Comparison of ENCODE assay signal across 13 mouse cellular contexts in genomic region chr10:122753924-122754307, GRCm38 (mm10).
DNase-seq lines count a peak whose midpoint lies in the region; ATAC-seq and TF ChIP-seq lines count a peak whose summit lies in the region.
"Had no signal": no experiment of that assay in that cellular context is flagged by ENCODE, and none has a peak within 500 bp of the region (broad histone marks: within the 10 kb centered on the region; RNA-seq: fewer than 3 reads in every experiment).

No protein-coding gene starts in this region.

- H3K27ac ChIP-seq in lung, postnatal 0 days (ENCODE audit: low read length), result no peak overlapping the region

- no peak overlapping the region for H3K9ac ChIP-seq in lung, postnatal 0 days (replicated peaks; ENCODE audit: low read depth)

- H3K9me3 ChIP-seq in lung, postnatal 0 days (ENCODE audit: low read length), result no peaks in the 10 kb centered on the region

- no peak for DNase-seq in frontal cortex, postnatal 14 days (ENCODE audit: low spot score in 2 of 2)
- DNase-seq in kidney, adult 18-20 months, result peak; percentile 20
- DNase-seq in kidney, adult 11 months, result no peak
- peak; percentile 12 for DNase-seq in lung, postnatal 0 days (ENCODE audit: low spot score)
- no peak for DNase-seq in lung, postnatal 10 days
- no peak for DNase-seq in urinary bladder, postnatal 10 days (ENCODE audit: low spot score)
- DNase-seq: embryo, embryonic 11 days; gastrocnemius, postnatal 25 days; lung, adult 18-20 months; thymus, adult 18-20 months had no signal

- no peak overlapping the region for H3K4me2 ChIP-seq in lung, postnatal 0 days (replicated peaks; ENCODE audit: low read depth, low read length)

- TF ChIP-seq CTCF in lung, postnatal 0 days (IDR thresholded peaks at IDR 0.05), result no peak

- H3K4me1 ChIP-seq in lung, postnatal 0 days (ENCODE audit: insufficient read depth, low read depth, low read length), result peaks cover 10% of the 10 kb centered on the region

- H3K36me3 ChIP-seq in lung, postnatal 0 days (ENCODE audit: insufficient read depth, low read length), result no peaks in the 10 kb centered on the region

- H3K4me3 ChIP-seq in lung, postnatal 0 days (ENCODE audit: low read depth, low read length), result no peak overlapping the region
- H3K4me3 ChIP-seq: myocyte had no signal

- no peaks in the 10 kb centered on the region for H3K27me3 ChIP-seq in lung, postnatal 0 days (replicated peaks; ENCODE audit: insufficient read depth, low read length)

- 30% methylated on average over 2 of the region's 2 CpGs for WGBS in lung, postnatal 0 days

- no peak for TF ChIP-seq EP300 in lung, postnatal 0 days (IDR thresholded peaks at IDR 0.05)

- peak; percentile 44 for ATAC-seq in frontal cortex, adult (ENCODE audit: low TSS enrichment)
- ATAC-seq in lung, postnatal 0 days, result no peak
- ATAC-seq in megakaryocyte, adult 5-6 weeks (ENCODE audit: poor library complexity, severe bottlenecking), result peak; percentile 59

Comparison
In these comparisons a context has a peak if more than half of its experiments do, and no peak if none do; other contexts are left out.
1. DNase-seq: peak in kidney, adult 18-20 months (single experiment) and lung, postnatal 0 days (single experiment); none in frontal cortex, postnatal 14 days (0 of 2), kidney, adult 11 months (single experiment), lung, postnatal 10 days (single experiment) and urinary bladder, postnatal 10 days (single experiment).